Mouse (Mus musculus) CH12F3 (cell line): ENCODE data around the gene Stk32c.

ENCODE experiments used
- in situ Hi-C: fragments of 300-500 bp; cut with MboI; formaldehyde crosslinking; loops from 2 replicates; pipeline ENCODE4 v1.14.3; 2020; ENCODE audit warnings: low sequenced_read_pairs

Gene Stk32c

DNA sequence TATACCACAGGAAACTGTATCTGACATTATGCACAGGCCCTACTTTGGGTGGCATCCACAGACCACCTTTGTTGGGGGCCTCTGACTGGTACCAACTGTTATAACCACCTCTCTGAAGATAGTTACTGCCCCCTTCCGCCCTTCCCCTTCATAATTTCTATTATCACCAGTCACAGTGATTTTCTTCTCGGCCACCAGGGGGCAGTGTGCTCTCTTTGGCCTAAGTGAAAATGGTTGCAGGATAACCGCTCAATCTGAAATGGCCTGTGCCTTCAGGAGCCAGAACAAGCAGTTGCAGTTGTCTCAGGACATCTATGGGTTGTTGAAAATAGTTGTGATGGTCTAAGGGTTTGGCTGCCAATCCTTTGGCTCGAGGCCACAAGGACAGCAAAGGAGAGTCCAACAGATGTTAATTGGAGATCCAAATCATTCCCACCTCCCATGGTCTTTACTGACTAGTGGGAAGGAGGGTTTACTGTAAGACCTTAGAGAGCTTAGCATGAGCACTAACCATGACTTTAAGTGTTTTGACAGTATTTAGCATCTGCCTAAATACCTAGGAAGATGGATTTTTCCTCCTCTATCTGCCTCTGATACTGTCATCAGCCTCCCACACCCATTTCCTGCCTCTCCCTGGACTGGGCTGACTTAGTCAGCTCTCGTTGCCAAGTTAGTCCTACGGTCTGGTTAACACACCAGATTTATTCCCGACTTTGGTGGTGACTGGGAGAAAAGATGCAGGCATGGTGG is 4.9 kb downstream of the Stk32c start:
- in situ Hi-C loops, result no loop called here

DNA sequence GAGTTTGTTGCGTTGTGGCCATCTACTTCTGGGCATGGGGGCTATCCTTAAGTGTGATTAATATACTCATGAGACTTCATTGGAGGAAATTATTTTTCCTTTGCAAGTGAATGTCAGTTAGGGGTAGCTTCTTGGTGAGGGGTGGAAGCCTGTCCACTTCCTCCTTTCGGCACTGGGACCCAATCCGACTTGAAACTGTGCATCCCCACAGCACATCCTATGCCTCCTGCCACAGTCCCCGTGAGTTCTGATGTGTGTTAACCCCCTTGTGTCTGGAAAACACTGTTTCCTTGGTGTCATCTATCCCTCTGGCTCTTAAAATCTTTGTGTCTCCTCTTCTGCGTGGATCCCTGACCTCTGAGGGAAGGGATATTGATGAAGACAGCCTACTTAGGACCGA is 11.9 kb downstream of the Stk32c start:
- in situ Hi-C loops, result no loop called here

DNA sequence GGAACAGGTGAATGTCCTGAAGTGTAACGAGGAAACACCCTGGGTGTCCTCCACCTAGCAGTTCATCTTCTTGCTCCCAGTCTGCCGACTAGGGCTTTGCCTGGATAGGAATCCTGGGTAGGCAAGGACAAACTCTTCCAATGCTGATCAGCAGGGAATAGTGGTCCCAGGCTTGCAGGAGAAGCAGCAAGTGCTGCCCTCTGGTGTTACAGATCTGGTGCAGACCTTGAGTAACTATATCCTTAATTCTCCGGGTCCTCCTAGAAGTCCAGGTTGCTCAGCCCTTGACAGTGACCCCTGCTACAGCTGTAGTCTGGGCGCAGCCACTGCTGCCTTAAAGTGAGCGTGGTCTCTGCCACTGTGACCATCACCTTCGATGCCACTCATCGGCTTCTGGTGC is 13.0 kb downstream of the Stk32c start:
- in situ Hi-C loops, result no loop called here

DNA sequence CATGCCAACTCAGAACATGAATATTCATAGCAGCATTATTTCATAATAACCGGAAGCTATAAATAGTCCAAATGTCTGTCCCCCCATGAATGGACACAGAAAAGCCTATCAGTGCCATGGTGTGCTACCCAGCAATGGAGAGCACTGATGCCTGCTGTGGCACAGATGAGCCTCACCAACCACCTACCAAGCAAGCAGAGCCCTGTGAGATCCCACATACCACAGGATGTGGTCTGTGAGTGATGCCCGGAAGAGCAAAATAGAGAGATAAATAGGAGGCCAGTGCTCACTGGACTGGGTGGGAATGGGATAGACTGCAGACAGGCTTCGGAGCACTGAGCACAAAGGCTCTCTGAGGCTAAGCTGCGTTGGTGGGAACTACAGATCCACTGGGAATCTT is 16.1 kb downstream of the Stk32c start:
- in situ Hi-C loops, result no loop called here

DNA sequence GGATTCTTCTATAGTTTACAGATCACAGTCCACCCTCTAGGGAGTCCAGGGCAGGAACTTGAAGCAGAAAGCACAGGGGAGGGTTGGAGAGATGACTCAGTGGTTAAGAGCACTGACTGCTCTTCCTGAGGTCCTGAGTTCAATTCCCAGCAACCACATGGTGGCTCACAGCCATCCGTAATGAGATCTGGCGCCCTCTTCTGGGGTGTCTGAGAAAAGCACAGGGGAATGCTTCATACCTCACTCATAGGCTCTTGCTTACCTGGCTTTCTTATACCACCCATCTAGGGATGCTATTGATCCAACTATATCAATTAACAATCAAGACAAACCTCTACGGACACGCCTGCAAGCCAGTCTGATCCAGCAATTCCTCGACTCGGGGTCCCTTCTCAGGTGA is 21.5 kb downstream of the Stk32c start:
- in situ Hi-C loops, result no loop called here

DNA sequence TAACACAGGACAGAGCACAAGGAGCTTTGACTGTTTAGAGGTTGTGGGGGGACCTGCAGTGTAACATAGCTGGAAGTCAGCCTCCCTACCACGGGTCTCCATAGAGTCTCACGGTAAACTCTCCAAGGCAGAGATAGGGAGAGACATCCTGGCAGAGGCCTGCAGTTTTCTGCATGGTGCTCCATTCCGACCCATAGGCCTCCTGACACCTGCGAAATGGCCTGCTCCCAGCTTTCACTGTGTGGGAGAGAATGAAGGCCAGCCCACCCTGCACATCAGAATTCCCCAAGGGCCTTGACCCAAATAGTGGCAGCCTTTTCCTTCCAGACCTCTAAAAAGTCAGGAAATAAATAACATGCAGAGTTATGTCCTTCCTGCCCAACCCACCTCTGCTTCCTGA is 22.5 kb downstream of the Stk32c start:
- in situ Hi-C loops, result no loop called here

DNA sequence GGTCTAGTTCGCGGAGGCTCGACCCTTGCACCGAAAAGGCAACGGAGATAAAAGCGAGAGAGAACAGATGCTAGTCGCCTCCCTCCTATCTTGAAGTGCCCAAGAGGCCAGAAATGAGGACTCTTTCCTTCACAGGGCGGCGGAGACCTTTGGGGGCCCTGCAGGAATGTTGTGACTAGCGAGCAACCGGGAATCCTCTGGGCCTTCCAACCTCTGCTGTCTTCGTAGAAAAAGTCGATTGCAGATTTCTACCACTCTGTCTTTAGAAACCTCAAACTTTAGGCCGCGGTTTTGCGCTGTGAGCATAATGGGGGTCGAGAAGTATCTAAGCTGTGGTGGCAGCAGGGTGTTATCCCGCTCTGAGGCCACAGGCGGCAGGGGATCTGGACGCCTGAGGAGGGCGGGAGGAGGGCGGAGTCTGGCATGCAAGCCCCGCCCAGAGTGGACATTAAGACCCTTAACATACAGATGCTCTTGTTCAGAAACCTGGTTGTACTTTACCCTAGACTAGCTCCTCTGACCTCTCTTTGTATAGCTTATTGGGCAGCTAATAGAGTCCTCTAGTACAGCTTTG is 24.4 kb downstream of the Stk32c start:
- in situ Hi-C loops, result no loop called here

DNA sequence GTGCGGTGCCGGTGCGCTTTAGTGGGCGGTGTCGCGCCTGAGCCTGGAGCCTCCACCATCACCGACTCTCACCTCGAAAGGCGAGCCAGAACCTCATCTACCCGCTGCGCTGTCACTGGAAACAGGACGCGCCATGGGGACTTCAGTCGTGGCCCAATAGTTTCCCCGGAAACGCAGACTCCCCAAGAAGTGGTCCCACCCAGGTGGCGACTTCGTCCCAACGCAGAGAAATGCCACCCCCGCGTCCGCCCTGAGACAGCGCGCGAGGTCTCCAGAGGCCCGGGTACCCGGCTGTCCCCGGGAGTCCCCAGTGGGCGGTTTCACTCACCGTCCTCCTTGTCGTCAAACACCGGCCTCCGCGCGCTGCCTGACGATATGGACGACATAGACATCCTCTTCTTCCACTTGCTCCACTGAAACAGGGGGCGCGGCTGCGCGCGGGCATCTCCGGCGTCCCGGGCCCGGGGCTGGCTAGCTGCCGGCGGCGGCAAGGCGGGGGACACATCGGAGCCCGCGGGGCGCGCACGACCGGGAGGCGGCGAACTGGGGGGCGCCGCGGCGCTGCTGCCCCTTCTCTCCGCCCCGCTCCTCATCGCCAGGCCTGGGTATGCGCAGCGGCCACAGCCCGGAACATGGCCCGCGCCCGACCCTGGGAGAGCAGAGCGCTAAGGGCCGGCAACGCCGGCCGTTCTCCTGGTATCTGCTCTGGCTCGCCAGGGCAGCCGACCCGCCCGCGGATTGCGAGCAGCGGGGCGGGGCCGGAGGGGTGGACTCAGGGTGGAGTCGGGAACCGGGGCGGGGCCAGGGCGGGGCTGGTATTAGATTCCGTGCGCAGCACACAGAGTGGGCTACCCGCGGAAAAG is 25.1 kb downstream of the Stk32c start:
- in situ Hi-C loops, result no loop called here

DNA sequence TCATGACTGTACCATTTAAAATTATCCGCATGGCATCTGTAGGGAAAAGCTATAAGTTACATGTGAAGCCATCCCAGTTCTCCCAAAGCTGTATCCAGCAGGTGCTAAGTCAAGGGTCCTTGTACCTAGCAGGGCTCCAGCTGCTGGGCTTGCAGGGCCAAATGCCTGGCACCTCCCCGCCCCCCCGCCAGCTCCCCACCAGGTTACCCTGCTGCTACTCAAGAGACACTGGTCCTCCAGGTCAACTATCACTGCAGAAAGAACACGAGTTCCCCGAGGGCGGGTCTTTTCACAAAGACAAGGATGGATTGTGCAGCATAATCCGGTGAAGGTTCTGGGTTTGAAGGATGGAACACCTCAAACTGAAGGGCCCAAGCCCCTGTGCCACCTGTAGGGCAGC is 25.8 kb downstream of the Stk32c start:
- in situ Hi-C loops, result no loop called here

DNA sequence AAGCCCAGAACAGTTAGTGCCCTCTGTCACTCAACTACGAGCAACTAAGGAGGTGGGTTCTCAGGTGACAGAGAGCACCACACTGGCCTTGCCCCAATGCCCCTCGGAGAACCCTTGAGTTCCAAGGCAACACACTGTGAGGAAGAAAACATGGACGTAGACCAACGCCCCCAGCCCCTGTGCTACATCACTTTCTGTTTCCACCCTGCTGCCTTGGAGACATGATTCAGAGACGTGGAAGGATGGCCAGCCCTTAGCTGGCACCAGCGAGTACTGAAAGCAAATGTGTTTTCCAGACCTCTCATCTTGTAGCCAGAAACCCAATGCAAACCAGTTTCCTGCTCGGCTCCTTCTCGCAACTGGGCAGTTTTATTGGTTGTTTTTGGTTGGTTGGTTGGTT is 26.7 kb downstream of the Stk32c start:
- in situ Hi-C loops, result no loop called here

DNA sequence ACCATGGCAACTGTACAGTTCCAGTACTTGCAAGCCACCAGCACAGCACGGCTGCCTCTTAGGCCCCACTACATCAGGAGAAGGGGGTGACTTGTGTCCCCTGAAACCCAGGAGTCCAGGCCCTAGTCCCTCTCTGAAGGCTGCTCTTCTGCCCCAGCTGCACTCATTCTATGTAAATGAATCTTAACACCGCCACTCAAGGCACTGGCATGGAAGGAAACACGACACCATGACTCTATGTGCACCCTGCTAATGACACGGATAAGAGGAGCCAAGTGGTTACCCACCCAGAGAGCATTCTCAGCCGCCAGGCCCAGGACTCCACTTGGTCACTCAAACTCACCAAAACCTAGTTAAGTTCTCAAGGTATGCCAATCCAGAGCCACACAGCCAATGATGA is 27.1 kb downstream of the Stk32c start:
- in situ Hi-C loops, result no loop called here

DNA sequence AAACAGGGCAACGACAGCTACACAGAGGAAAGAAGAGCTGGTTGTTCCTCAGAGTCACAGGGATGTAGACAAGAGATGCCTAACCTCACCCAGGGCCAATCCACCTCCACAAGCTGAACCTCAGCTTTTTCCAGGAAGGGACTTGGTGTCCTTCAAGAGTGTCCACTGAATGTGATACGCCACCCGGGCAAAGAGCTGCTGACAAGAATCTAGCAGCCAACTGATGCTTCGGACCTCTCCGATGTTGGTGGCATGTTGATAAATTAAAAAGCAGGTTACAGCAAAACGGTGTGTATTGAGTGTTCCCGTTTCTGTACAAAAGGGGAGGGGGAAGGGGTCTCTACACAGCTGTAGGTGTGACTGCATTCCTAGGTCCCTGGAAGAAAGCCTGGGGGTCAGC is 28.3 kb downstream of the Stk32c start:
- in situ Hi-C loops, result no loop called here

DNA sequence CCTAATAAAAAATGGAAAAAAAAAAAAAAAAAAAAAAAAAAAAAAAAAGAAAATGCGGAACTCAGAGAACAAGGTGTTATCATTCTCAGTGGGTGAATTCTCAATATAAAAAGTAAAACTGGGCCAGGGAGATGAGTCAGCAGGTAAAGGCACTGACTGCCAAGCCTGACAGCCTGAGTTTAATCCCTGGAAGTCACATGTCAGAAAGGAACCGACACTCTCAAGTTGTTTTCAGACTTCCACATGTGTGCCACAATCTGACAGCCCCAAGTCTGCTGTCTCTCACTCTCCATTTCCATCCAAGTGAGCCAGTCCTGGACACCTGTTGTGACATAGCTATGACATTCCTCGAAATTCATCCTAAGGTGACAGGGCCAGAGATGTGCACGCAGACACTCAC is 28.7 kb downstream of the Stk32c start:
- in situ Hi-C loops, result no loop called here

DNA sequence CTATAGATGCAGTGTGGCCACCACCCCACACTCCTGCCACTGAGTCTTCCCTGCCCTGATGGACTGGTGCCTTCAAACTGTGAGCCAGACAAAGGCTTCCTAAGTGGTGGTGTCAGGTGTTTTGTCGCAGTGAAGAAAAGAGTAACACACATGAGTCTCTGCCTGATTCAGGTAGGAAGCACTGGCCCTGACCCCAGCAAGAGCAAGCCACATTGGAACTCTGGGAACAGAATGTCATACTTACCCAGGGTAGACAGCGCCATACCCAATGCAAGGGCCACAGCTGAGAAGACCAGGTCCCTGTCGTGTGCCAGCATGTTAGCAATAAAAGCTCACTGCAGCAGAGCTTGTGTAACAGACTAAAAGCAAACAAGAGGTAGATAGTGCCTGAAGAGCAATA is 33.0 kb downstream of the Stk32c start:
- in situ Hi-C loops, result no loop called here

DNA sequence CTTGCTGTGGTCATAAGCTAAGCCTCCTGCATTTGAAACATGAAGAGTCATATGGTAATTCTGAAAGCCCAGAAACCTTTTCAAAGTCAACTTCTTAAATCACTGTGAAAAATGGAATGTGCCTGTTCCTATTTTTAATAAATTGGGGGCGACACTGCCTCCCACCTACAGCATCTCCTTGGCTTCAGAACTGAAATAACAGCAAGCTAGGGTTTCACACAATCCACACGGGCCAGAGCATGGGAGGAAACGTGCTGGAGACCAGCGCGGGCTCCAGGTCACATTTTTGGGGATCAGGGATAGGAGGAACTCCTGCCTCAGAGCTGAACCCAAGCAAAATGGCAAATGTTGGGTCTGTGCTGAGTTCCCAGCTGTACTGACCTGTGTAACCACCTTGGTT is 33.8 kb downstream of the Stk32c start:
- in situ Hi-C loops, result no loop called here

DNA sequence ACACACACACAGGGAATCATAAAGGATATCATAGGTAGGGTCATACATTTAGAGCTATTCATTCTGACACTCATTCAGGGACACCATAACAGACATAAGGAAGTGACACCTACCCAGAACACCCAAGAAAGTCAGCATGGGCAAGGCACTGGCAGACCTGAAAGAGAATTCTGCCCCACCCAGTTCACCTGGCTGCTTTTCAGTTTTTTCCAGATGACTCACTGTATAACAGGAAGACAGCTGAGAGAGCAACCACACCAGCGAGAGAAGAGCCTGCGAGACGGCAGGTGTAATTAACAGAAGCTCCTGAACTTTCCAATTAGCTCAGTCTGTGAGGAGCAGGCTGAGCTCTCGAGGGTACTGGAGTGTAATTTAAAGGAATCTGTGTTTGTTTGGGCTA is 44.0 kb downstream of the Stk32c start:
- in situ Hi-C loops, result no loop called here

DNA sequence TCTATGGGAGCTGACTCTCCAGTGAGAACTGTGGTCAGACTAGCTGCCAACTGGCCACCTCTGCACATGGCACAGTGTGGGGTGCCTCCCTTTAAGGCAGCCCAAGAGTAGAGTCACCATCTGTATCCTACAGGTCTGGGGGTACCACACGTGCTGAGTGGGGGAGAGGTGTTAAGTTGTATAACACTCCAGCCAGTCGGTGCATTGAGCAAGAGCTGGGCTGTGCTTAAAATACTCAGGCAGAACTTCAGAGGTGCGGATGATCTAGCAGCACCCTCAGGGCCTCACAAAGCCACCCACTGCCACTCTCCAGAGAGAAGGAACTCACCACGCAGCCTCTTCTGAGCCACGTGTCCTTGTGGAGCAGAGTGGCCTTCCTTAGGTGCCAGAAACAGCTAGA is 48.7 kb downstream of the Stk32c start:
- in situ Hi-C loops, result no loop called here

DNA sequence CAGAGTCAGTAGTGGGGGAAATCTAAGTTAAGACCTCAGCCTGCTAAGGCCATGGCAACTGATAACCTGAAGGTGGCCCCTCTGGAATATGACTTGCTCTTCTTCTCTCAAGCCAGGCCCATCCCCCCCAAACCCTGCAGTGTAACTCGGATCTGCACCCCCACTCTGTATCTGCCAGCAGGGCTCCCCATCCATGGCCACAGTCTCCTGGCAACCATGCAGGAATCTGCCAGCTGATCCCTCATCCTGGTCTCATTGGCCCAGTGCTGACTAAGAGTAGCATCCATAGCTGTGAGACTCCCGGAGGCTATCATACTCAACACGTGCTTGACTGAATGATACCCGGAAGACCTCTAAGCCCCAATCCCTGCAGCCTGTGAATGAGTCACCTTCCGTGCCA is 54.2 kb downstream of the Stk32c start:
- in situ Hi-C loops, result no loop called here

DNA sequence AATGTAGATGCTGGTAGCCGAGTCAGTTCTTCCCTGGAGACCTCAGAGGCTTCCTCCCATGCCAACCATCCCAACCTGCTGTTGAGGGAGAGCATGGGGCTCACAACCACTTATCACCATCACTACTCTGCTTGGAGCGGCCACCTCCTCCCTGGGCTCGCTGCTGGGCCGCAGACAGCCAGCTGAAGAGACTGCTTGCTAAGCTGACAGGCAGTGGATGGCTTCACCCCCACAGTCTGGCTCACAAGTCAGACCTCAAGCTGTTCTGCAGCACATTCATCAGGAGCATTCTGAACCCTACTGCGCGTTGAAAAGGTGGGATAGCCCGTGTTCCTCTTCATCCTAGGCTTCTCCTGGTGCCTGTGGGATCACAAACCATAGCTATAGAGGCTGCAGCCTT is 54.6 kb downstream of the Stk32c start:
- in situ Hi-C loops, result no loop called here

DNA sequence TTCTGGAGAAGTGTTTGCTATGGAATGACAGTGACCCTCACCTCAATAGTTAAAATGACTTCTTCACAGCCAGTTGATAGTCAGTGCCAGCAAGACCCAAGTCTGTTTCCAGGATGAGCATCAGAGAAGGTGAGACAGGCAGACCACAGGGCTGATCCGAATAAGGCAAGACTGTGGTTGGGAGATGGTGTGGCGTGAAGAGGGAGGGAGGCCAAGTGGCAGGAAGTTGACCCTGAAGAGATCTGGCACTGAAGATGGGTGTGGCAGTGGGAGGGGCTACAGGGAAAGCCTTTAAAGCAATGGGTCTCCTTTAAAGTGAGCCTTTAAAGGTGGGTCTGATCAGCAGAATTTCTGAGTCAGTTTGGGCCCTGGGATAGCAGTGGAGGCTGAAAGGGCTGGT is 55.6 kb downstream of the Stk32c start:
- in situ Hi-C loops, result no loop called here

DNA sequence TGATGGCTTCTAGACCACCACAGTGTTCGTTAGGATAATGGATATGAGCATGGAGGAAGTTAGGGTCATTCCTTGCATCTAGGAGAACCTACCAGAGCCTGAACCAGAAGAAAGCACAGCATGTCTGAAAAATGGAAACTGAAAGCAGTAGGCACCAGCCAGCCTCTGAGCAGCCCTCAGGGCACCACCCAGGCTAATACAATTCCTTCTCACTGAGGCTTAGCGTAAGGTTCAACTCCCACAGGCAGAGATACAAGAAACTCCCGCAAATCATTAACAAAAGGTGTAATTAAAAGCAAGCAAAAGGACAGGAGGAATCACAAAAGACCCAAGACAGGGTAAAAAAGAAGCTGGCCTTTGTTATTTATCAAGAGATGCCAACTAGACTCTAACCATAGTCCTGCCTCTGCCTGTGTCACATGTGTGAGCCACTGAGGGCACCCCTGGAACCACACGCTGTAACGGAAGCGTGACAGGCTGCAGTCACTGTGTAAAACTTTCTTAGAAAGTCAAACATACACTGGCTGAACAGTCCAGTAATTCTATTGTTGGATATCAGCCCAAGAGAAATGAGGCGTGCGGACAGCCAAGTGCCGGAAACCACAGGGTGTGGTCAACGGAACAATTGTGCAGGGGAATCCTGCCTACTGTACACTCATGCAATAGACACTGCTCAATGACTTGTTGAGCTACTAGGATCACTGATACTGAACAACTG is 56.6 kb downstream of the Stk32c start:
- in situ Hi-C loops, result no loop called here
